Mouse (Mus musculus) megakaryocyte, embryonic 14.5 days (primary cell): ENCODE results near the gene Cxcr1. TPM values are rescaled to one million over a fixed set of nuclear protein-coding genes. Genes with fewer than 3 reads are reported as not detected.
"Not testable (repeated sequence)": the region's sequence is repeated elsewhere in the genome, so short reads cannot be mapped to it uniquely, and the experiment has no call there.

Source experiments
- H3K27me3 ChIP-seq: replicated peaks from 2 replicates; pipeline ENCODE3; 2012; ENCODE audit warnings: inconsistent platforms
- H3K36me3 ChIP-seq: replicated peaks from 2 replicates; pipeline ENCODE3; 2012; ENCODE audit warnings: low read length, inconsistent platforms, mixed read lengths
- H3K4me1 ChIP-seq: 2 replicates; pipeline ENCODE4 v1.6.1; 2012; ENCODE audit warnings: inconsistent platforms
- H3K4me3 ChIP-seq: replicated peaks from 2 replicates; pipeline ENCODE3; 2012; ENCODE audit warnings: moderate library complexity, mild to moderate bottlenecking, inconsistent platforms
- H3K9me3 ChIP-seq: 2 replicates; pipeline ENCODE4 v1.6.1; 2012; ENCODE audit warnings: inconsistent platforms
- FLI1 ChIP-seq: IDR thresholded peaks from 2 replicates; pipeline ENCODE4 v1.6.1; 2012; ENCODE audit warnings: low read length, inconsistent platforms, mixed read lengths
- GATA1 ChIP-seq: IDR thresholded peaks from 3 replicates; pipeline ENCODE4 v1.6.1; 2012; ENCODE audit warnings: mixed read lengths, low read length, inconsistent platforms, borderline replicate concordance
- polyA plus RNA-seq: library from polyadenylated mRNA; stranded (reverse); fragments of >175 nt; gene quantifications from 2 replicates; pipeline ENCODE4 v1.2.3, GENCODE M21; 2012; ENCODE audit warnings: low replicate concordance; ENCODE audit not compliant: insufficient read depth

The Cxcr1 gene
- polyA plus RNA-seq, 1 experiment = not detected

- Histone ChIP-seq H3K36me3 (no peaks in the 10 kb centered on the region), H3K4me1 (peaks cover 71% of the 10 kb centered on the region), H3K4me3 (no peak overlapping the region), H3K9me3 (no peaks in the 10 kb centered on the region), H3K27me3 (no peaks in the 10 kb centered on the region)
- TF ChIP-seq GATA1 (no peak), FLI1 (no peak)
These were observed 27.3 kb downstream of the Cxcr1 start for GRCm38 (mm10) chr1:74167136-74167535.

- no peaks in the 10 kb centered on the region for H3K9me3 ChIP-seq
- no peak overlapping the region for H3K4me3 ChIP-seq
- TF ChIP-seq GATA1 = no peak
- no peak for TF ChIP-seq FLI1
- H3K27me3 ChIP-seq = no peaks in the 10 kb centered on the region
- H3K4me1 ChIP-seq = peaks cover 66% of the 10 kb centered on the region
- H3K36me3 ChIP-seq = peaks cover 2% of the 10 kb centered on the region
These were observed 34.4 kb downstream of the Cxcr1 start for GRCm38 (mm10) chr1:74160036-74160435.

- H3K36me3 ChIP-seq, H3K9me3 ChIP-seq, H3K27me3 ChIP-seq, H3K4me3 ChIP-seq: not testable (repeated sequence)
- peaks cover 67% of the 10 kb centered on the region for H3K4me1 ChIP-seq
These were observed 34.8 kb downstream of the Cxcr1 start for GRCm38 (mm10) chr1:74159613-74160012.

- H3K4me1 ChIP-seq = peaks cover 63% of the 10 kb centered on the region
- TF ChIP-seq GATA1 (no peak), FLI1 (no peak)
- H3K27me3 ChIP-seq = no peaks in the 10 kb centered on the region
- peaks cover 2% of the 10 kb centered on the region for H3K36me3 ChIP-seq
- H3K9me3 ChIP-seq = no peaks in the 10 kb centered on the region
- H3K4me3 ChIP-seq = peak overlapping the region; percentile 50
These were observed 38.0 kb downstream of the Cxcr1 start for GRCm38 (mm10) chr1:74156381-74156910.

- peaks cover 2% of the 10 kb centered on the region for H3K36me3 ChIP-seq
- peak overlapping the region; percentile 44 for H3K4me3 ChIP-seq
- peaks cover 70% of the 10 kb centered on the region for H3K4me1 ChIP-seq
- H3K9me3 ChIP-seq = no peaks in the 10 kb centered on the region
- no peak for TF ChIP-seq FLI1
- TF ChIP-seq GATA1 = no peak
- no peaks in the 10 kb centered on the region for H3K27me3 ChIP-seq
These were observed 38.9 kb downstream of the Cxcr1 start for GRCm38 (mm10) chr1:74155435-74156012.

- peak within 1 kb of the TSS; percentile 44 for H3K4me3 ChIP-seq
- H3K9me3 ChIP-seq = no peaks in the 10 kb centered on the region
- peaks cover 86% of the 10 kb centered on the region for H3K4me1 ChIP-seq
- TF ChIP-seq GATA1 (no peak), FLI1 (no peak)
- H3K27me3 ChIP-seq = no peaks in the 10 kb centered on the region
- H3K36me3 ChIP-seq = peaks cover under 1% of the 10 kb centered on the region
These were observed 40.8 kb downstream of the Cxcr1 start, which contains the start of gene Cxcr2 for GRCm38 (mm10) chr1:74153461-74154184. TSS of gene Cxcr2 (plus strand) at chr1:74153989.

GRCm38 (mm10) chr1:74151091-74151490 lies 43.3 kb downstream of the Cxcr1 start:
- Histone ChIP-seq H3K9me3 (no peaks in the 10 kb centered on the region), H3K27me3 (no peaks in the 10 kb centered on the region), H3K36me3 (no peaks in the 10 kb centered on the region), H3K4me1 (peaks cover 96% of the 10 kb centered on the region), H3K4me3 (peak overlapping the region; percentile 73)
- TF ChIP-seq FLI1 (no peak), GATA1 (no peak)

GRCm38 (mm10) chr1:74150101-74150500 lies 44.3 kb downstream of the Cxcr1 start:
- H3K9me3 ChIP-seq = no peaks in the 10 kb centered on the region
- H3K27me3 ChIP-seq = no peaks in the 10 kb centered on the region
- TF ChIP-seq FLI1 (no peak), GATA1 (no peak)
- no peak overlapping the region for H3K4me3 ChIP-seq
- H3K4me1 ChIP-seq = peaks cover 96% of the 10 kb centered on the region
- no peaks in the 10 kb centered on the region for H3K36me3 ChIP-seq

GRCm38 (mm10) chr1:74149106-74149885 lies 45.1 kb downstream of the Cxcr1 start:
- TF ChIP-seq FLI1 (no peak), GATA1 (no peak)

More at GRCm38 (mm10) chr1:74149106-74149885, 45.1 kb downstream of the Cxcr1 start:
- Histone ChIP-seq H3K9me3 (no peaks in the 10 kb centered on the region), H3K4me3 (peak overlapping the region; percentile 31), H3K36me3 (no peaks in the 10 kb centered on the region), H3K27me3 (no peaks in the 10 kb centered on the region), H3K4me1 (peaks cover 99% of the 10 kb centered on the region)

Other genes starting within 250 kb of the Cxcr1 start
- 13.2 and 21.9 TPM in 2 replicates for gene Tns1, start 70.2 kb downstream of the Cxcr1 start, polyA plus RNA-seq
- gene Rufy4, start 69.1 kb downstream of the Cxcr1 start, polyA plus RNA-seq = 0.41 TPM in 1 of 2 replicates, not detected in the other
- gene Cxcr2, start 40.6 kb downstream of the Cxcr1 start, polyA plus RNA-seq = 0.70 TPM in 1 of 2 replicates, not detected in the other
- gene Arpc2, start 41.5 kb upstream of the Cxcr1 start, polyA plus RNA-seq = 817 and 1,833 TPM in 2 replicates
- 0.28 TPM in 1 of 2 replicates, not detected in the other for gene Gpbar1, start 83.9 kb upstream of the Cxcr1 start, polyA plus RNA-seq
- gene Aamp, start 90.1 kb upstream of the Cxcr1 start, polyA plus RNA-seq = 180 and 228 TPM in 2 replicates
- 113 and 116 TPM in 2 replicates for gene Pnkd, start 90.3 kb upstream of the Cxcr1 start, polyA plus RNA-seq
- gene Tmbim1, start 111.0 kb upstream of the Cxcr1 start, polyA plus RNA-seq = 128 and 140 TPM in 2 replicates
- 0.59 TPM in 1 of 2 replicates, not detected in the other for gene Catip, start 167.5 kb upstream of the Cxcr1 start, polyA plus RNA-seq
- gene Slc11a1, start 180.6 kb upstream of the Cxcr1 start, polyA plus RNA-seq = 6.3 and 57.9 TPM in 2 replicates
- 33.8 and 117 TPM in 2 replicates for gene Ctdsp1, start 196.9 kb upstream of the Cxcr1 start, polyA plus RNA-seq
- gene Vil1, start 214.7 kb upstream of the Cxcr1 start, polyA plus RNA-seq = not detected in 2 replicates